Mouse (Mus musculus) spleen, postnatal 10 days (tissue): Measurements from ENCODE around the gene Gm4177.
"Not testable (repeated sequence)": the region's sequence is repeated elsewhere in the genome, so short reads cannot be mapped to it uniquely, and the experiment has no call there.

ENCODE experiments used
- DNase-seq, 2 experiments: peaks; one replicate each; pipeline ENCODE4 v3.0.0; 2021 to 2022; ENCODE audit warnings: low spot score in 2 of 2

The Gm4177 gene

DNA sequence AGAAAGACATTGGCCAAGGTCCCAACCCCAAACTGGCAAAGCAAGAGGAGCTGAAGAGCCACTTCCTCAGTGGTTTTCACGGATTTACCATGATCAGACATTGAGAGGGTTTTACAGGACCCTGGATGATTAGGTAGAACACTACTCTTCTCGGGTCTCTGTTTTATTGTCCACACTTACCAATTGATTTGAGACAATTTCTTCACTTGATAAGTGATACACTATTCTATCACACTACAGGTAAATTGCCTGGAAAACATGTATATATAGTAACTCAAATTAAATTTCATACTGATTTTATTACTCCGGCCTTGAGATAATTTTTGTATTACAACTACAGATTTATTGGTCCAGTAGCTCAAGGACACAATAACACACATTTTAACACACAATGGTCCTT is at the start of gene Gm4177:
Gene Gm4177 (minus strand): TSS at position 101 of the 400 bp plus-strand sequence.
- DNase-seq: not testable (repeated sequence)

DNA sequence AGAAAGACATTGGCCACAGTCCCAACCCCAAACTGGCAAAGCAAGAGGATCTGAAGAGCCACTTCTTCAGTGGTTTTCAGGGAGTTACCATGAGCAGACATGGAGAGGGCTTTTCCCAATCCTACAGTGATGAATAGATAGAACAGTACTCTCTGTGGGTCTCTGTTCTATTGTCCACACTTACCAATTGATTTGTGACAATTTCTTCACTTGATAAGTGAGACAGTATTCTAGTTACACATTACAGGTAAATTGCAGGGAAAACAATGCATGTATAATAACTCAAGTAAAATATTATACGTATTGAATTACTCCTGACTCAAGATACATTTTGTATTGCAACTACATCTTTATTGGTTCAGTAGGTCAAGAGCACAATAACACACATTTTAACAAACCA is 47.6 kb upstream of the Gm4177 start, which contains the start of gene Gm5725:
Gene Gm5725 (minus strand): TSS at position 101 of the 400 bp plus-strand sequence.
- DNase-seq: not testable (repeated sequence)

DNA sequence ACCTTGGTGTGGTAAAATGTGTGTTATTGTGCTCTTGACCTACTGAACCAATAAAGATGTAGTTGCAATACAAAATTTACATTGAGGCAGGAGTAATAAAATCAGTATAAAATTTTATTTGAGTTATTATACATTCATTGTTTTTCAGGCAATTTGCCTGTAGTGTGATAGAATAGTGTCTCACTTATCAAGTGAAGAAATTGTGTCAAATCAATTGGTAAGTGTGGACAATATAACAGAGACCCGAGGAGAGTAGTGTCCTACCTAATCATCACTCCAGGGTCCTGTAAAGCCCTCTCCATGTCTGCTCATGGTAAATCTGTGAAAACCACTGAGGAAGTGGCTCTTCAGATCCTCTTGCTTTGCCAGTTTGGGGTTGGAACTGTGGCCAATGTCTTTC is 35.5 kb upstream of the Gm4177 start, which contains the start of gene Vmn1r135:
Gene Vmn1r135 (plus strand): TSS at position 301 of the 400 bp plus-strand sequence.
- not testable (repeated sequence) for DNase-seq

DNA sequence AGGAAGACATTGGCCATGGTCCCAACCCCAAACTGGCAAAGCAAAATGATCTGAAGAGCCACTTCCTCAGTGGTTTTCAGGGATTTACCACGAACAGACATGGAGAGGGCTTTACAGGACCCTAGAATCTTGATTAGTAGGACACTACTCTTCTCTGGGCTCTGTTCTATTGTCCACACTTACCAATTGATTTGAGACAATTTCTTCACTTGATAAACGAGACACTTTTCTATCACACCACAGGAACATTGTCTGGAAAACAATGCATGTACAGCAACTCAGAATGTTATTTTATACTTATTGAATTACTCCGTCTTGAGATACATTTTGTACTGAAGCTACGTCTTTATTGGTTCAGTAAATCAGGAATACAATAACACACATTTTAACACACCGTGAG is 35.2 kb downstream of the Gm4177 start, which contains the start of gene Gm4175:
Gene Gm4175 (minus strand): TSS at position 101 of the 400 bp plus-strand sequence.
- not testable (repeated sequence) for DNase-seq
